Mouse (Mus musculus): ENCODE measurements around the gene Fzd10. TPM values are rescaled to one million over a fixed set of nuclear protein-coding genes. Genes with fewer than 3 reads are reported as not detected.

Fzd10 gene
- polyA plus RNA-seq, 1 experiment from 2014 or later = 0.44 TPM

DNA sequence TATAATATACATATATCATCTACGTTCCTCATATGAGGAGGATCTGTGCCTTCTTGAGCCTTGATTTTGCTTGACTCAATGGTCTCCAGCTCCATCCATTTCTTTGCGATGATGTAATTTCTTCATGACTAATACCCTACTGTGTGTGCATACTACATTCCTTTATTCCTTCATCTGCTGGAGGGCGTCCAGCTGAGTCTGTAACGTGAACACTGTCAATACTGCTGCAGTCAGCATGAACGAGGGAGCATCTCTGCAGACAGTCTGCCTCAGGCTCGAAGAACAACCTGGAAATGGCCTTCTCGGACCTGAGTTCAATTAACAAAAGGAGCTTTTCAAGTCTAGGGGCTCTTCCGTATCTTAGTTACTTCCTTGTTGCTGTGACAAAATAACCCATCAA, 28.9 kb upstream of the Fzd10 start:
- Histone ChIP-seq H3K4me1 (replicated peaks; ENCODE audit: control insufficient read depth, insufficient read depth, low read length) (no peaks in the 10 kb centered on the region), H3K9ac (ENCODE audit: low read depth, low read length) (no peak overlapping the region), H3K4me3 (ENCODE audit: low read depth, low read length) (no peak overlapping the region), H3K4me2 (no peak overlapping the region), H3K9me3 (ENCODE audit: control insufficient read depth, low read length) (peaks cover 2% of the 10 kb centered on the region; the same call in 1 of the 2 replicates), H3K36me3 (ENCODE audit: control insufficient read depth, insufficient read depth, low read length) (no peaks in the 10 kb centered on the region), H3K27ac (ENCODE audit: low read depth, low read length) (no peak overlapping the region), H3K27me3 (replicated peaks; ENCODE audit: control insufficient read depth, insufficient read depth, low read length) (no peaks in the 10 kb centered on the region)
- WGBS = 83% methylated on average over 8 of the region's 8 CpGs
- ATAC-seq (replicated peaks; ENCODE audit: low FRiP score) = no peak
- no peak for DNase-seq (ENCODE audit: low spot score)

DNA sequence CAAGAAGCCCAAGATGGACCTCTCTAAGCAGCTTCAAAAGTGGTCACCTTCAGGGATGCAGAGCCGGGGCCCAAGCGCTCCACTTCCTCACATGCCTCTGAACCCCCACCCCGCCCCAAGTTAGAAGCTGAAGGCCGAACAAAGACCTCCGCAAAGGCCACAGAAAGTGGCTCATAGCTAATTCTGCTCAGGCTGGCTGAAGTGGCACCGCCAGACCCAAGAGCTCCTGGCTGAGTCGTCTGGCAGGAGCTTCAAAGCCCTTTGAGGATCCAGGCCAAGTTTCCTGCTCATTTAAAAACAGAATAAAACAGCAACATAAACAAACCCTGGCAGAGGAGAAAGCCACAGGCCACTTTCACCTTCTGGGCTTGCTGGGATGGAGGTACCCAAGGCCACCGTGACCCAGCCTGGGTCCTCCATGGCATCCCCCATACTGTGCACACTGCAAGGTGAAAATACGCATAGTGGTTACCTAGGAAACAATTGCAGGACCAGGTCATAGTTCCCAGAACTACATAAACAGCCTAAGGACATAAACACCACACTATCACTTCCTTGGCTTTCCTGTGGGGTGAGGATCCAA, 24.6 kb upstream of the Fzd10 start:
- H3K27me3 ChIP-seq (replicated peaks; ENCODE audit: control insufficient read depth, insufficient read depth, low read length) = no peaks in the 10 kb centered on the region
- no peak overlapping the region for H3K4me2 ChIP-seq
- no peaks in the 10 kb centered on the region for H3K36me3 ChIP-seq (ENCODE audit: control insufficient read depth, insufficient read depth, low read length)
- ATAC-seq (replicated peaks; ENCODE audit: low FRiP score) = no peak
- DNase-seq (ENCODE audit: low spot score) = no peak
- no peak overlapping the region for H3K9ac ChIP-seq (ENCODE audit: low read depth, low read length)
- no peak overlapping the region for H3K4me3 ChIP-seq (ENCODE audit: low read depth, low read length)
- H3K9me3 ChIP-seq (ENCODE audit: control insufficient read depth, low read length) = peaks cover 2% of the 10 kb centered on the region; the same call in 1 of the 2 replicates
- 0 out of 2 replicates have a peak, but pooled peaks cover 2% of the 10 kb centered on the region for H3K4me1 ChIP-seq (replicated peaks; ENCODE audit: control insufficient read depth, insufficient read depth, low read length)
- no peak overlapping the region for H3K27ac ChIP-seq (ENCODE audit: low read depth, low read length)
- WGBS = 83% methylated on average over 9 of the region's 9 CpGs

DNA sequence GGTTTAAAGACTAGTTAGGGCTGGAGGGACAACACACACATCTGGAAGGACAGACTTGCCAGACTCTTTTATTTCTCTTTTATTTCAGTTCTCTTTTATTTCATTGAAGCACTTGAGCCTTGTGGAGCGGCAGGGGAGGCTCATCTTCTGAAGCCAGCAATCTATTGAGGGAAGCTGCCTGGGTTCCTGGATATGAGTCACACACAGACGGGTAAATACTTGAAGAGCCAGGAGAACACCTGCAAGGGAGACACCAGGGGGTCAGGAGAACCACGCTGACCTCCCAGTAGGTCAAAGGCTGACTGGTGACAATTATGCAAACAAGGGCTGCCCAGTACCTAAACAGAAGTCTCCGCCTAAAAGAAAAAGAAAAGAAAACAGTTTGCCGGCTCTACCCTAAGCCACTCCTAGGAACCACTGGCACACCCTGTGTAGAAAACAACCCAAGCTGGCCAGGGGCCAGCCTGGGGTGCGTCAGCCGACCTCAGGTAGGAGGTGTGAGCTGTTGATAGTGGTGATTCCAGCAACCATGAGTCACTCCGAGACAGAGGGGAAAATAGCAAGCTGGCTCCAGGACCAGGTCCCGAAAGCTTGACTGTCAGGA, 21.5 kb upstream of the Fzd10 start:
- Histone ChIP-seq H3K4me3 (ENCODE audit: low read depth, low read length) (no peak overlapping the region), H3K9ac (ENCODE audit: low read depth, low read length) (no peak overlapping the region), H3K36me3 (ENCODE audit: control insufficient read depth, insufficient read depth, low read length) (no peaks in the 10 kb centered on the region), H3K4me1 (replicated peaks; ENCODE audit: control insufficient read depth, insufficient read depth, low read length) (peaks cover 2% of the 10 kb centered on the region; the same call in 1 of the 2 replicates), H3K27ac (ENCODE audit: low read depth, low read length) (no peak overlapping the region), H3K9me3 (ENCODE audit: control insufficient read depth, low read length) (peaks cover 2% of the 10 kb centered on the region; the same call in 1 of the 2 replicates), H3K27me3 (replicated peaks; ENCODE audit: control insufficient read depth, insufficient read depth, low read length) (no peaks in the 10 kb centered on the region), H3K4me2 (no peak overlapping the region)
- 33% methylated on average over 9 of the region's 9 CpGs for WGBS
- DNase-seq (ENCODE audit: low spot score) (no peak), ATAC-seq (replicated peaks; ENCODE audit: low FRiP score) (no peak)

DNA sequence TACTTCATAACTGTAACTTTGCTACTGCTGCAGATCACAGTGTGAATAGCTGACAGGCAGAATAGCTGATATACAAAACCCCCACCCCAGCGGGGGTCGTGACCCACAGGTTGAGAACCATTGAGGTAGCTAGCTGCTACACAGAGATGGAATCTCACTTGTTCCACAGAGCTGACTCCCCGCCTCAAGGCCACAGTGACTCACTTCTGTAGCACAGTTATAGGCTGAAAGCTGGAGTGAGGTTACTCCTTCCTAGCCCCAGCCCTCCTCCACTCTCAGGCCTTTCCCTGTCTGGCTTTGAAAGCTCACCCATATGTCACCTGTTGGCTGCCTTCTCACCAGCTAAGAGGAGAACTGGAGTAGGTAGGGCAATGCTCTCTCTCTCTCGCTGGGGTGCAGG, 19.7 kb upstream of the Fzd10 start:
- Histone ChIP-seq H3K27ac (ENCODE audit: low read depth, low read length) (no peak overlapping the region), H3K27me3 (replicated peaks; ENCODE audit: control insufficient read depth, insufficient read depth, low read length) (no peaks in the 10 kb centered on the region), H3K4me2 (no peak overlapping the region), H3K4me3 (ENCODE audit: low read depth, low read length) (no peak overlapping the region), H3K36me3 (ENCODE audit: control insufficient read depth, insufficient read depth, low read length) (no peaks in the 10 kb centered on the region), H3K9ac (ENCODE audit: low read depth, low read length) (no peak overlapping the region), H3K4me1 (replicated peaks; ENCODE audit: control insufficient read depth, insufficient read depth, low read length) (peaks cover 2% of the 10 kb centered on the region; the same call in 1 of the 2 replicates), H3K9me3 (ENCODE audit: control insufficient read depth, low read length) (no peaks in the 10 kb centered on the region)
- no peak for ATAC-seq (replicated peaks; ENCODE audit: low FRiP score)
- WGBS = 60% methylated on average over 4 of the region's 4 CpGs
- DNase-seq (ENCODE audit: low spot score) = no peak

DNA sequence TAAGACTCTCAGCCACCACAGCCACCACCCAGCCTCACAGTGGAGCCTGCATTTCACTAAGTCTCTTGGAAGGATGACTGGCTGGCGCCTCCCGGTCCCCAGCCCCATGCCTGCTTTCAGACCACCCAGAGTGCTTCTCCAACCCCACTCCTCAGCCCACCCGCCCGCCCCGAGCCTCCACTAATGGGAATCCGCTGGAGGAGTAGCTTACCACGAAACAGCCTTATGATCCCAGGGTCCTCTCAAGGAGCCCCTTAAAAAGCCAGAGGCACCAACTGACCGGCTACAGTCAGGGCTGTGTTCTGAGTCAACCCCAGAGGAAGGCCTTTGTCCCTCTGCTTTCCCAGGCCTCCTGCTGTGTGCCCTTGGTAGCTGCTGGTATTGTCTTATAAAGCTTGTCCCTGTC, 19.1 kb upstream of the Fzd10 start:
- H3K9me3 ChIP-seq (ENCODE audit: control insufficient read depth, low read length) = no peaks in the 10 kb centered on the region
- WGBS = 49% methylated on average over 8 of the region's 8 CpGs
- H3K4me3 ChIP-seq (ENCODE audit: low read depth, low read length) = no peak overlapping the region
- H3K4me1 ChIP-seq (replicated peaks; ENCODE audit: control insufficient read depth, insufficient read depth, low read length) = peaks cover 2% of the 10 kb centered on the region; the same call in 1 of the 2 replicates
- no peaks in the 10 kb centered on the region for H3K27me3 ChIP-seq (replicated peaks; ENCODE audit: control insufficient read depth, insufficient read depth, low read length)
- ATAC-seq (replicated peaks; ENCODE audit: low FRiP score) = no peak
- no peak overlapping the region for H3K27ac ChIP-seq (ENCODE audit: low read depth, low read length)
- H3K36me3 ChIP-seq (ENCODE audit: control insufficient read depth, insufficient read depth, low read length) = no peaks in the 10 kb centered on the region
- no peak overlapping the region for H3K4me2 ChIP-seq
- no peak overlapping the region for H3K9ac ChIP-seq (ENCODE audit: low read depth, low read length)
- no peak for DNase-seq (ENCODE audit: low spot score)

DNA sequence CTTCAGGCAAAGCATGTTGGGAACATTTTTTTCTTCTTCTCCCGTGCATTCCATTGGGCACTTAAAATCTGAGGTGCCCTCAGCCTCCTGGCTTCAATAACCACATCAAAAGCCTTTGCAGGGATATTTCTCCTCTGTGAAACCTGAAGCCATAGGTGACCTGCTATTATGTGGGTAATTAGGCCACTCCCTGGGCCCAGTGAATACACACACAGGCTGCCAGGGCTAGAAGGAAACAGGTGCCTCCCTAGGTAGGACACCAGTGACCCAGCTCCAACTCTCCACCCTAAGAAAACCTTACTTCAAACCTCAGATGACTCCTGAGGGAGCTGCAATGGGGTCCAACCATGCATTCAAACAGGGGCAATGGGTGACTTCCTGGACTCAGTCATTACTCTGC, 11.4 kb upstream of the Fzd10 start:
- no peaks in the 10 kb centered on the region for H3K27me3 ChIP-seq (replicated peaks; ENCODE audit: control insufficient read depth, insufficient read depth, low read length)
- no peak for DNase-seq (ENCODE audit: low spot score)
- H3K4me1 ChIP-seq (replicated peaks; ENCODE audit: control insufficient read depth, insufficient read depth, low read length) = no peaks in the 10 kb centered on the region
- H3K4me2 ChIP-seq = no peak overlapping the region
- no peak overlapping the region for H3K27ac ChIP-seq (ENCODE audit: low read depth, low read length)
- no peak overlapping the region for H3K4me3 ChIP-seq (ENCODE audit: low read depth, low read length)
- H3K9ac ChIP-seq (ENCODE audit: low read depth, low read length) = no peak overlapping the region
- no peaks in the 10 kb centered on the region for H3K9me3 ChIP-seq (ENCODE audit: control insufficient read depth, low read length)
- WGBS = 61% methylated on average over 1 of the region's 1 CpGs
- H3K36me3 ChIP-seq (ENCODE audit: control insufficient read depth, insufficient read depth, low read length) = no peaks in the 10 kb centered on the region
- ATAC-seq (replicated peaks; ENCODE audit: low FRiP score) = no peak

DNA sequence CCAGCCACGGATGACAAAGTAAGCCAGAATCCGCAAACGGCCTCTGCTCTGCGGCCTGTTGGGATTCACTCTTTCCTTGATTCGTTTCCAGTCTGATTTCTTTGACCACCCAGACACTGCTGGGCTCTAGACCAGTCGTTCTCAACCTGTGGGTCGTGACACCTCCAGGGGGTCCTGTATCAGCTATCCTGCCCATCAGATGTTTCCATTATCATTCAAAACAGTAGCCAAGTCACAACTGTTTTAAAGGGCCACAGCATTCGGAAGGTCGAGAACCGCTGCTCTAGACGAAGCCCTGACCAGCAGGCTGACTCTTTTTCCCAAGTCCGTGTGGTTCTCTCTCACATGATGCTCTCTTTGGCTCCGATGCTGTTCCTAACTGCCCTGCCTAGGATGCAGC, 7.2 kb upstream of the Fzd10 start:
- Histone ChIP-seq H3K4me2 (no peak overlapping the region), H3K9me3 (ENCODE audit: control insufficient read depth, low read length) (no peaks in the 10 kb centered on the region), H3K9ac (ENCODE audit: low read depth, low read length) (no peak overlapping the region), H3K27me3 (replicated peaks; ENCODE audit: control insufficient read depth, insufficient read depth, low read length) (peaks cover 33% of the 10 kb centered on the region), H3K4me1 (replicated peaks; ENCODE audit: control insufficient read depth, insufficient read depth, low read length) (no peaks in the 10 kb centered on the region), H3K4me3 (ENCODE audit: low read depth, low read length) (no peak overlapping the region), H3K27ac (ENCODE audit: low read depth, low read length) (no peak overlapping the region), H3K36me3 (ENCODE audit: control insufficient read depth, insufficient read depth, low read length) (no peaks in the 10 kb centered on the region)
- ATAC-seq (replicated peaks; ENCODE audit: low FRiP score) (no peak), DNase-seq (ENCODE audit: low spot score) (no peak)
- 78% methylated on average over 13 of the region's 13 CpGs for WGBS

DNA sequence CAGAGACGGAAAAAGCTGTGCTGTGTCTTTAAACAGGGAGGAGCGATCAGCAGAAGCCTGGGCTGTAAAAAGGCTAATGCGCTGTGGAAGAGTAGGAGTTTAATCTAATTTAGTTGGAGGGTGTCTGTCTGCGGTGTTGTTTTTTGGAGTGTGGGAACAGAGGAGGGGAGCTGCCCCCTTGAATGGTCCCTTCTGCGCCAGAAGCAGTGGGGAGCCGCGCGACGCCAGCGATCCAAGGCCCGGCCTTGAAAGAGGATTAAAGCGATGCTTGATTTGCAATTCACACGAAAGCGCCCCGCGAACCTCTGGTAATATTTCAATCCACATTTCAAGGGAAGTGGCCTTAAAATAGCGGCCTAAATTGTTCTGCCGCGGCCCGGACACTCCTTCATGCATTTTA, 3.8 kb upstream of the Fzd10 start:
- no peaks in the 10 kb centered on the region for H3K9me3 ChIP-seq (ENCODE audit: control insufficient read depth, low read length)
- H3K27me3 ChIP-seq (replicated peaks; ENCODE audit: control insufficient read depth, insufficient read depth, low read length) = peaks cover 67% of the 10 kb centered on the region
- H3K4me3 ChIP-seq (ENCODE audit: low read depth, low read length) = no peak overlapping the region

DNA sequence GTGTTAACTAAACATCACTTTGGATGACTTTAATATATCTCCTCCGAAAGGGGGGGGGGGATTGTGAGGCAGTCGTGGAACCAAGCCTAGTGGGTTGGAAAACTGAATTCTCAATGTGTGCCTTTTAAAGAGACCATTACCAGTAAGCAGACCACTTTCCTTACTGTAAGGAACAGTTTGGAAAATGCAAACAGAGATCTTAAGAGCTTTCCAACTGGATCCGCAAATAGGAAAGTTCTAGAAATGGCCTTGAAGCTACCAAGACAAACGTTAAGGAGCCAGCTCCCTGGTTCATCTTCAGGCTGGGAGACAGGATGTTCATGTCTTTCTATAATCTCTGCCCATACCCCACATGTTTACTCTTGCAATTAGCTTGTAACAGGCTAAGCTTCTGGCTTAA, 3.3 kb upstream of the Fzd10 start:
- no peak for DNase-seq (ENCODE audit: low spot score)
- no peak overlapping the region for H3K9ac ChIP-seq (ENCODE audit: low read depth, low read length)
- H3K4me3 ChIP-seq (ENCODE audit: low read depth, low read length) = no peak overlapping the region
- H3K9me3 ChIP-seq (ENCODE audit: control insufficient read depth, low read length) = no peaks in the 10 kb centered on the region
- no peak for ATAC-seq (replicated peaks; ENCODE audit: low FRiP score)
- peaks cover 72% of the 10 kb centered on the region for H3K27me3 ChIP-seq (replicated peaks; ENCODE audit: control insufficient read depth, insufficient read depth, low read length)
- WGBS = 19% methylated on average over 4 of the region's 4 CpGs
- no peak overlapping the region for H3K4me2 ChIP-seq
- peaks cover 4% of the 10 kb centered on the region for H3K4me1 ChIP-seq (replicated peaks; ENCODE audit: control insufficient read depth, insufficient read depth, low read length)
- no peaks in the 10 kb centered on the region for H3K36me3 ChIP-seq (ENCODE audit: control insufficient read depth, insufficient read depth, low read length)
- H3K27ac ChIP-seq (ENCODE audit: low read depth, low read length) = no peak overlapping the region

More for the DNA sequence above, 3.8 kb upstream of the Fzd10 start:
- ATAC-seq (replicated peaks; ENCODE audit: low FRiP score) (no peak), DNase-seq (ENCODE audit: low spot score) (no peak)
- peak overlapping the region; percentile 33; the same call in 1 of the 2 replicates for H3K4me2 ChIP-seq
- no peaks in the 10 kb centered on the region for H3K36me3 ChIP-seq (ENCODE audit: control insufficient read depth, insufficient read depth, low read length)
- peaks cover 4% of the 10 kb centered on the region; the same call in 1 of the 2 replicates for H3K4me1 ChIP-seq (replicated peaks; ENCODE audit: control insufficient read depth, insufficient read depth, low read length)
- no peak overlapping the region for H3K27ac ChIP-seq (ENCODE audit: low read depth, low read length)
- H3K9ac ChIP-seq (ENCODE audit: low read depth, low read length) = no peak overlapping the region
- 9% methylated on average over 20 of the region's 20 CpGs for WGBS

All from liver, embryonic 11.5 days (tissue).